Mouse (Mus musculus): ENCODE results near the gene Pcsk2.

The Pcsk2 gene

DNA sequence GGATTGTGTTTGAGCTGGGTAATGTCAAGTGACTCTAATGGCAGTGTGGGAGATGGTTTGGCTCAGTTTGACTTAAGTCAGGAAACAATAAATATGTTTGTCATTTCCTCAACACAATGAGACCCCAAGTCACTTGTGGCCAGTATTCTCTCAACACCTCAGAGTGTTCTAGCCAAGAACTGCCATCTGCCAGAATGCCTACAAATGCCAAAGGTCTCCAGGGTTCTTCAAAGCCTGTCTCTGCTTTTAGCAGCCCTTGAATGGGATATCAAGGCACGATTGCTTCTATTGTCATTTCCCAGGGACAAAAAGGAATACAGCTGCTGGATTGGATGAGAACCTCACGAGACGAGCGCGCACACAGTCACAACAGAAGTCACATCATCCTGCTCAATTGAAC is 100.0 kb downstream of the Pcsk2 start:
- no peak for DNase-seq (ENCODE audit: low spot score)

DNA sequence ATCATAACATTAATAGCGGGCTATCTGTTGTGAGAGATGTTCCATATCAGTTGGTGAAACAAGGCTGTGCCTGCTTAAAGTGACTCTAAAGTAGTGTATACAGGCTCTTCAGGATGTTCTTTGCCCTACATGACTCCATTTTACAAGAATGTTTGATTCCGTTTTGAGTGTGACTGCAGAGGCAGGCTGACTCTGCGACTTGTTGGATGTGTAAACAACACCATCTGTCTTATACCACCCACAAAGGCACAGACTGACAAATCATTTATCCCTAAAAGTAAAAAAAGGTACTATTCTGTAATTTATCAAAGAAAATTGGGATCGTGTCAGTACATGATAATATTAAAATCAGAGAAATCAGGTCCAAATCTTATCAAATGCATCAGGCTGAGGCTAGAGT is 108.7 kb downstream of the Pcsk2 start:
- no peak for DNase-seq (ENCODE audit: low spot score)

DNA sequence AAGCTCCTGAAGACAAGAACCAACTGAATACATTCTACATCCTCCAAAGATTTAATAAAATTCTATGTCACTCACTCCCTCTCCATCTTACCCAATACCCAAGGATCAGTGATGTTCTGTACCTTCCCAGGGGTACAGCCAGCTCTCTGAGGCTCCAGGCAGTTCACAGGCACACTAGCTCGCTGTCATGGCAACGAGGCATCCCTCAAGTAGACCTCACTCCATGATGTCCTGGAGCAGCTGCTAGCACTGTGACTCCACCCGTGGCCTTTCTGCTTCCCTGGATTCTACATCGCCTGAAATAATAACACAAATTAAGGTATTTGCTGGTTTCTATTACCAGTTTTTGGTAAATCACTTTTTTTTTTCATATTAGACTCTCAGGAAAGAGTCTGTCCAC is 111.0 kb downstream of the Pcsk2 start:
- DNase-seq (ENCODE audit: low spot score): no peak

DNA sequence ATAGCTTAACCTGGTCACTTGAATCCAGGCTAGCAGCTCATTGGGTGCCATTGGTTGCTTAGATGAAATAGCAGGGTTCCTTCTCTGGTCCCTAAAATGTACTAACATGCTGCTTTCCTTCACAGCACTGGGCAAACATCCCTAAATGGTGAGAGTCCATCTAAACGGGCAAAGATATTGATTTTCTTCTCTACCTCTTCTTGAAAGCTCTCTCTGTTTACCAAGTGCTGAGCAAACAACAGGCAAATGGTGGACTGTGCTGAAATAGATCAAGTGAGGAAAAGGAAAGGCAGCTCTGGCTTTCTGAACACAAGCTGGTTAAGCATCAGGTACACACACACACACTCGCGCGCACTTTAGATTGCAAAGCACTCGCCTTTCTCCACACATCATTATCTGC is 120.8 kb downstream of the Pcsk2 start:
- DNase-seq (ENCODE audit: low spot score): no peak

DNA sequence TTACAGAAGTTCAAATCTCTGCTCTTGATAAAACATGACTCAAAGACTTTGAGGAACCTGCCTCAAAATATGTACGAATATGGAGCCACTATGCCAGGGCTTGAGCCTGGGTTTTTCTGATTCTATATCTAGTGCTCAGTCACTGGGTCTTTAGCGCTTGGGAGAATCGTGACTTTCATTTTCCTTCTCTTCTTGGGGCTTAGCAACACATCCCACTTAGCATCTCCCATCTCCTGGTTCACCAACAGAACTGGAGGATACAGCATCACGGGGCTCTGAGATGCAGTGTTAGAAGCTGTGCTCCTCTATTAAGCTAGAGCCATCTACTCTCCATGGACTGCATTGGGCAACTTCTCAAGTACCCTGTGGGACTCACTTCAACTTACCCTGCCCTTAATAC is 131.9 kb downstream of the Pcsk2 start:
- no peak for DNase-seq (ENCODE audit: low spot score)

DNA sequence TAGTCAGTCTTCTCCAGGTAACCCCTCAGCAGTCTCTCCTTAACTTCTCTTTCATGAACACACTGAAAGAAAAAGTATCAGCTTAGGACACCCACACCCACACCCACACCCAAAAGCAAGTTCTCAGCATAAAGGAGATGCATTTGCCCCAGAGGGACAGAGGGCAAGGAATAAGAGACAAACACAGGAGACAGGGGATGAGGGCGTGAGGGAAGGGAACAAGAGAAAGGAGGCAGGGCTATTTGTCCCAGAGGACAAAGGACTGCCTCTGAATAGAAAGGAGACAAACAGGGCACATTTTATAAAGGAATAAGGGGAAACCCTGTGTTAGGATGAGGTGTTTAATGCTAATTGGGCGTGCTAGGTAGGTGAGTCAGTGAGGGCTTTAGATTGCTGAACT is 133.6 kb downstream of the Pcsk2 start:
- no peak for DNase-seq (ENCODE audit: low spot score)

DNA sequence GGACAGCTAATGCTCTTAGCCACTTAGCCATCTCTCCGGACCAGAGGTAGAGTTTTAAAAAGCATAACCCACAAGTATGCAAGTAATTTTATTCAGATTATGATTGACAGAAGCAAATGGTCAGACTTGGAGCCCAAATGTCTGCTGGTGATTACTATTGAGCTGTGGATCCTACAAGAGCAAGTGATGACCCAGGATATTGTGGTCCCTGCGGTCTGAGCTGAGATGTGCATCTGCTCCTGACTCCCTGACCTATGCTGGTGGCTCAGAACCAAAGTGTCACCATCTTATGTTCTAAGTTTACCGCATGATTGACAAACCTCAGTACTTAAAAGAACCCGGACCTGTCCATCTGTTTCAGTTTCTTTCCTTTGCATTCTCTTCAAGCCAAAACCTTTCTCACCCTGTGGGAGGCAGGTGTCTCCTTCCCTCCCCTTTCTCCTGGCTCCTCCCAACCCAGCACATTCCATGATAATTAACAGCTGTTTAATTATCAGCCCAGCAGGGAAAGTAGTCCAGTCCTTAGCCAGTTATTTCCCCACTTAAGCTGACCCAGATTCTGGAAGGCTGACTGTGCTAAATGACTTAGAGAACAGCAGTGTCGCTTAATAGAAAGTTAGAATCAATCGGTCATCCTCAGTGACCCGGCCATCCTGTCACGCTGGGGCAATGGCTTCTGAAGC is 136.1 kb downstream of the Pcsk2 start:
- DNase-seq (ENCODE audit: low spot score): no peak

DNA sequence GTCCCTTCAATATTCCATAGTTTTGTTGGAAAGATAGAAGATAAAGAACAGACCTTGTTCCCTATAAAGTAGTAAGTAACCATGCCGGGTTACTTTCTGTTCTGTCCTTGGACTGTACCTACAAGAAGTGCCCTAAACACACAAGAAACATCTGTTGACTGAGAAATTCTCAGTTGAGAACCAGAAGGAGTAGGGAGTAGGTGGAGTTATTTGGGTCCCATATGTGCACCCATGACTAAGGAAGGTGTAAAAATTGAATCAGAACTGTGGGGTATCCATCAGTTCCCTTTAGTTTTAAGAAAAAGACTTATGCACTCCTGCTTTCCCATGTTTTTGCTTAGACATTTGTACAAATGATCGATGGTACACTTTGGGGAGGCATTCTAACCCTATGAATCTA is 137.6 kb downstream of the Pcsk2 start:
- DNase-seq (ENCODE audit: low spot score): no peak

DNA sequence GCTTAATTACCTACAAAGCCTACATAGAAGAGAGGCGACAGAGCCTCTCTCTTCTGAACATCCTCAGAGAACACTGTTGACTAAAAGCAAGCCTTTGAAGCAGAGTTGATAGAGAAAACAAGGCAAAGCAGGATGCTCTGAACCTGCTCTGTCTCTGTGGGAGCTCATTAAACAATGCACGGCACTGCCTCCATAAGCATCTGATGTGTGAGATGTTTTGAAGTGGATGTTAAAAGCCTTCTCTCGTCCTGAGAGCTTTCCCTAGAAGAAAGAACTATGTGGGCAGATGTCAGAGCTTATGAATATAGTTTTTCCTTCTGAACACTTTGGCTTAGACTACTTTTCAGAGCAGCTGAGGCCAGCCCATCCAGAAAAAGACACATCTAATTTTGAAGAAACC is 145.3 kb downstream of the Pcsk2 start:
- DNase-seq (ENCODE audit: low spot score): no peak

DNA sequence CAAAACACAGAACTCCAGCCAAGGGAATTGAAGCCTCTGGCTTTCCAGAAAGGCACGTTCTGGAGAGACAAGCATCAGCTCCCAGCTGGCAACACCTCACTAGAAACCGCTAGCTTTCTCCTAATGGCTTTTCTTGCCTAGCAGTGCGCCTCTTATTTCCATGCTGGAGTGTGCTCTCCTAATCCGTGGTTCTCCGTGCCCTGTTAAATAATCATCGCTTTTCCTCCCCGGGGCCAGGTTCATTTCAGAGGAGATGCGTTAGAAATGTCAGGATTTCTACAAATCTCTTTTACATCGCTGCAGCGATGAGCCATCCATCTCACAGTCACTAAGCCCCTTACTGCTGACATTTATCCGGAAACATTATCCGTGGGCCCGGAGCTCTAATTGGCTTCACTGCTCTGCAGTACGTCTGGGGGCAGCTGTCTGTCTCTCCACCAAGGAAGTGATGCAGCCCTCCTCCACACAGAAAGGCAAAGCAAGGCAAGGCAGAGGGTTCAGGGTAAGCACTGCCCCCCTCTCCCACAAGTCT is 150.1 kb downstream of the Pcsk2 start:
- DNase-seq (ENCODE audit: low spot score): no peak

DNA sequence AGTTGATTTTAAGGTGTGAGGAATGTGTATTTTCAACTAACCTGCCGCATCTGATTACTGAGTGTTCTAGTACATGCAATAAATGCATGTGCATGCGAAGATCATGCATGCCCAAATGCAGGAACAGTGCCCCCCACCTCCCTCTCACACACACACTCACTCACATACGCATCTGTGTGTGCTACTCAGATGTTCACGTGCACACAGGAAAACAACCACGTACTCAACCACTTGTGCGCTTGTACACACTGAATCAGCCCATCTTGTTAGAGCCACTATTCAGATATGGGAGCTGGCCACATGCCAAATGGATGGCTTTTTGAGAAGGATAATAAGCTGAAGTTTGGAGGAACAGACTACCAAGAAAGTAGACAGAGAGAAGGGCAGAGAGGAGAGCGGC is 150.7 kb downstream of the Pcsk2 start:
- DNase-seq (ENCODE audit: low spot score): no peak

DNA sequence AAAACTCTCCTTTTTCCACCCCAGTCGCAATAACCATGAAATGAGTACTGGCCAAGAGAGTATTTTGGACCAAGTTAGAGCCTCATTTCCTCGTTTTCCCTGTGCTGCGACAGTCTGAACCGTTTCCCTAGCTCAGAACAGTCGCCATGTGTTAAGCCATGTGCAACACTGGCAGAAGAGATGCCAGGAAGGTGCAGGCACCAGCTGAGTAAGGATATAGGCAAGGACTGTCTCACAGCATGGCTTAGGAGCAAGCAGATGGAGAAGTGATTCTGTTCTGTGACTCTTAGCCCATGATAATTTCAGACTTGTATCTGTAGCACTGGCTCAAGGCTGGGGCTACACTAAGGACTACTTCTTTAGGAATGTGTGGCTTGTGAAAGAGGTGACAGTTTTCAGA is 155.2 kb downstream of the Pcsk2 start:
- no peak for DNase-seq (ENCODE audit: low spot score)

DNA sequence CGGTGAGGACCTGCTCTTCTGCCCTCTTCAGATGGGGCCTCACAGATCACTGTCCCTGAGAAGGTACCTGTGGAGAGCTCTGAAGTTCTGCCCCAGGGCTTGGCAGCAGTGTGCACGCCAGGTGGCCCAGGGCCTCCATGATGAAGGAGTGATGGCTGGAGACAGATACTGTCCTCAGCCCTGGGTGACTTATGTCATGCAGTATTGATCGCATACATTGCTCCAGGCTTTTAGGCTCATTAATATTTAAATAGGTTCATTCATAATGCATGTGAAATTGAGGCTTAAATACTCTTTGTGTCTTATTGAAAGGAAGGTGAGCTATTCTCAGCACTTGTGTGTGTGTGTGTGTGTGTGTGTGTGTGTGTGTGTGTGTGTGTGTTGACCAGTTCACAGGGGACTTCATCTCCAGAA is 157.0 kb downstream of the Pcsk2 start:
- DNase-seq (ENCODE audit: low spot score): no peak

DNA sequence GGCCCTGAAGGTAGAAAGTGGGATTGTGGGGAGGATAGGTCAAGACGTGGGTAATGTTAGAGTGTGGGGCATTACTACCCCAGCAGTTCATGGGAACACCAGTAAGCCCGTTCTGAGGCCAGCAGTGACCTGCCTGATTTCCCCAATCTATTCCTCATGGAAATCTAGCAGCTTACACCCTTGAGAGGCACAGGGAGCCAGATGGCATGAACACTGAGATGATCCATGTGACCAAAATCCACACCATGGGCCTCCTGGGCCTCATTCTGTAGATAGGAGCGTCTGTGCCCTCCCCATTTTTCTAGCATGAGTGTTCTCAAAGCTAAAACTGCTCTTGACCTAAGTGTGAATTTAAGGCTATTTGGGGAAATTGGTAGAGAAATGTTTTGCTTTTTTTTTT is 162.2 kb downstream of the Pcsk2 start:
- no peak for DNase-seq (ENCODE audit: low spot score)

DNA sequence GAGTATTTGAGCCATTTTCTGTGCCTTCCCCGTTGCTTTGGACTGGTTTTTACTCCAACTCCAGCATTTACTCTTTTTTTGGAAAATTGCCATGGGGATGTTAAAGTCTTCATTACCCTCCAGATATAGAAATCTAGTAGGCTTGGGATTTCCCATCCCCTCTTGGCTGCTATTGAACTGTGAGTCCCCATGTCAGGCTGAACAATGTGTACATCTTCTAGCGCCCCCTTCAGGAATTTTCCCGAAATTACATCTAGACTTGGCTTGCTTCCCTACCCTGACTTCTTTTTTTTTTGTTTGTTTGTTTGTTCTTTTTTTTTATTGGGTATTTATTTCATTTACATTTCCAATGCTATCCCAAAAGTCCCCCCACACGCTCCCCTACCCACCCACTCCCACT is 163.3 kb downstream of the Pcsk2 start:
- DNase-seq (ENCODE audit: low spot score): no peak

DNA sequence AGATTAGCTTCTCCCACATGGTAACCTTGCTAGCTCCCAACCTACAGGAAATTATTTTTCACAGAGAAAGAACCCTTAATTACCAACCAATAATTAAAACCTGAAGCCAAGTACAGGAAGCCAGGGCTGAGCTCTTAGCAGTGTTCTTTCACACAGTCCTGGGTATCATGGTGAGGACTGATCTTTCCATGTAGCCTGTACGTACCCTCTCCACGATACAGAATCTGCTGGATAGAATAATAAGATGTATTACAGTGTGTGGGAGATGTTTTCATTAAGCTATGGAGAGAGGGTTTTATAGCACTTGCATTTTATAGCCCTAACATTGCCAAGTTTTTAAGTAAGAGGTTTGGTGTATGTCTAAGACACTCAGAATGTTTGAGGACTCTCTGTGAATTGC is 164.0 kb downstream of the Pcsk2 start:
- DNase-seq (ENCODE audit: low spot score): no peak

DNA sequence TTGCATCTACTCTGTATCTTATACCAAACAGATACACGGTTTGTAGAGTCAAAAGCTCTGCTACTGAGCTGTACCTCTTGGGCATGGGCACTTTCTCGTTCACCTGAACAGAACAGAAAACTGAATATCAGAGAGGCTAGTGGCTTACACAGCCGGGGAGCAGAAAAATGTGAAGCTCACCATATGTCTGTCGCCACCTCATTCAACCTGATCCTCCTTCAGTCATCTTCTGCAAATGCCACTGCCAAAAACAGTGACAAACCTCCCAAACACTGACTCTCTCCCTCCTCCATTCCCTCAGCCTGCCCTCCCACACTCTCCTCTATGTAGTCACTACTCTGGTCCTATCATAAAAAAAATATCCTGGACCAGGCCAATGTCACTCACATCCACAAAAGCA is 165.9 kb downstream of the Pcsk2 start:
- DNase-seq (ENCODE audit: low spot score): no peak

DNA sequence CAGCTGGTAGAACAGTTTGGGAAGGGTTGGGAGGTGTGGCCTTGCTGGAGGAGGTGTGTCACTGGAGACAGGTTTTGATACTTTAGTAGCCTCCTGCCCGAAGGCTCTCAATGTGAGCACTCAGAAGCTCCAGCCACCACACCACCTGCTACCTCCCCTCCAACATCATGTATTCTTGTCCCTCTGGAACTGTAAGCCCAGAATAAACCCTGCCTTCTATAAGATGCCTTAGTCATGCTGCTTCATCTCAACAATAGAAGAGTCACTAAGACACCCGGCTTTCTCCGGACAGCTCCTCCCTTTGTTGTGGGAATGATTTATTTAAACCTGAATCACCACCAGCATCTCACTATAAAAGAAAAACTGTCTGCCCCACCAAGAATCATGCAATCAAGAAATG is 166.9 kb downstream of the Pcsk2 start:
- DNase-seq (ENCODE audit: low spot score): no peak

DNA sequence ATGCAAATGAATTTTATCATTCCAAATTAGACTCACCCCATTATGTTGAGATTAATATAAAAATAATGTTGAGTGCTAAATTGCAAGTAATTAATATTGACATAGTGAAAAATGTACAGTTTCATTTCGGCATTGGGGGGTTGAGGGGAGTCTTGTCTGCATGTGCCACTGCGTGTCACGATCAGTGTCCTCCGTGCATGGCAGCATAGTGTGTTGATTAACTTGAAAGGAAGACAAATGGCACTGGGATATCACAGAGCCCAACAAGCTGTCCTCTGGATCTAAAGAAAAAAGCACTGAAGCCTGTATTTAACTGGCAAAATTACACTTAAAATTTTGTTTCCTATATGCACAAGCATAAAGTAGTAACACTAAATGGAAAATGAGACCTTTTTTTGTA is 167.9 kb downstream of the Pcsk2 start:
- no peak for DNase-seq (ENCODE audit: low spot score)

DNA sequence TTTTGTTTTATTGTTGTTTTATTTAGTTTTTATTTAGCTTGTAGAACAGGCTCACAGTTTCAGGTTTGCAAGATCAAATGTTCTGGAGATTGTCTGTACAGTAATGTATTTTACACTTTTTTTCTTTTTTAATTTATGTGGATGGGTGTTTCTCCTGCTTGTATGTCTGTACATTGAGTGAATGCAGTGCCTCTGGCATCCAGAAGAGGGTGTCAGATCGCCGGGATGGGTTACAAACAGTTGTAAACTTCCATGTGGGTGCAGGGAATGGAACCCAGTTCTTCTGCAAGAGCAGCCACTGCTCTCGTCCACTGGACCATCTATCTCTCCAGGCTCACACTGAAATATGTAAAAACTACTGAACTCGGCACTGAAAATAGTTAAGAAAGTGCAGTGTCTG is 169.2 kb downstream of the Pcsk2 start:
- no peak for DNase-seq (ENCODE audit: low spot score)

DNA sequence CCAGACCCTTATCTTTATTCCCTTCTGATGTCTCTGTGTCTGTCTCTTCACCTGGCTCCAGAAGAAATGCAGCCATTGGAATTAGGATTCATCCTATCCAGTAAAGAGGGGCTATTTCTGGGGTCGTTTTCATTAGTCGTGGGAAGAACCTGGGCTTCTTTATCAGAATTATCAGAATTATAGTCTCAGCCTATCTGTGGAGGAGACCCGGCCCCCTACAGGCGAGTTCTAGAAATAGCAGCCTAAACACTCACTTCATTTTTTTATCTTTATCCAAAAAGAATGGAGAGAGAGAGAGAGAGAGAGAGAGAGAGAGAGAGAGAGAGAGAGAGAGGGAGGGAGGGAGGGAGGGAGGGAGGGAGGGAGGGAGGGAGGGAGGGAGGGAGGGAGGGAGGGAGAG is 177.3 kb downstream of the Pcsk2 start:
- DNase-seq (ENCODE audit: low spot score): no peak

DNA sequence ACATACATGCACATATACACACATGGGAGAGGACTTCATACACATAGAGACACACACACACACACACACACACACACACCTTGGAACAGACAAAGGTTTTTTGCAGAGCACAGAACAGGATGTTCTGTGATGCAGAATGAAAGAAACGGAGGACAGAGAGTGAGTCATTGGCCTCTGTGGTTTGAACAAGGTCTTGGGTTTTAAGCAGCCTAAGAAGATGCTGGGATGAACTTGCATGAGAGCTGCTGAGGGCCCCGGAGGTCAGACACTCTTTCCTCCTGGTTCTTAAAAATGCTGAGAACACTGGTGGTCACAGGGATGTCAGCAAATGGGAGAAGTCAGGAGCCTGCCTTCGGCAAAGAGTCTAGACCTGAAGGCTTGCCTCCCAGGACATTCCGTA is 178.1 kb downstream of the Pcsk2 start:
- no peak for DNase-seq (ENCODE audit: low spot score)

DNA sequence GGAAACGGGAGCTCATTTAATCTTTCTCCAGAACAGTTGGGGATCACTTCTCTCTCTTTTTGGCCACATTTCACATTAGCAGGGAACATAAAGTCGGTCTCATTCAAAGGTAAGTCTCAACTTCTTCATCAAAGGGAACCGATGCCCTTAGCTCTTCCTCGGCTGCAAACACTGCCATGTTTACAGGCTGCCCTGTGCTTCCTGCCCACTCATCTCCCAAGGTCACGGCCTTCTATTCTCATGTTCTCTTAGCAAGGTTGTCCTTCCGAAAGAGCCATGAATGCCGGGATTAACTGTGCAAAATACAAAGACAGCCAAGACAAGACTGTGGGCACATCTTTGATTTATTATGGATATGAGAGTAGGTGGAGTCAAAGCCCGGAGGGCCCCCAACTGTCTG is 178.8 kb downstream of the Pcsk2 start:
- no peak for DNase-seq (ENCODE audit: low spot score)

DNA sequence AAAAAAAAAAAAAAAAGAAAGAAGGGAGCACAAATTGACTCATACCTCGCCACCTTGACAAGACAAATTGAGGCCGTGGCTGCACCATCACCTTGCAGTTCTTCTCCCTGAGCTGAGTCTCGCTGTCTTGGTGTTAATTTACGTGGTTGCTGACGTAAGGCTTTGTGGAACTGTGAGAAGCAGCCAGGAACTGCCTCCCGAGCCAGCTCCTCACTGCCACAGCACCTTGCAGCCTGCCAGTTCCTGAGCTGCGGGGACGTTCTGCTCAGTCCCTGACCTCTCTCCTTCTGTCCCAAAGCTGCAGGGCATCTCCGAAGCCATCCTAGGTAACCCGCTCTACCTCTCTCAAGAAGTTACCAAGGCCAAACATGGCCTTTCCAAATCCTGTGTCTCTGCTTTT is 186.5 kb downstream of the Pcsk2 start:
- no peak for DNase-seq (ENCODE audit: low spot score)

DNA sequence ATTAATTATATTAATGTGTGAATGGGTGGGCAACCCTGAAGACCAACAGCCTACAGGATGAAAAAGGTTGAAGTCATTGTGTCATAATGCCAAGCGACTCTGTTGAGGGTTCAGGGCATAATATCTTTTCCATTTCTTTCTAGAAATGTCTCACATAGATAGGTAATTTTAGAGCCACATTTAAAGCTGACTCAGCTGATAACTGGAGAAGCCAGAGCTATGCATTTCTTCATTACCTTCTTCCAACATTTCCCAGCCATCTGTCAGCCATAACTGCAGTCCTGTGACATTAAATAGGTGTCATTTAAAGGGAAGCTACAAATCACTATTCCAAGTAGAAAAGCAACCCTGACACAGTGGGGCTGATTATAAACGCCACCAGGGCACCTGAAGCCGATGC is 189.5 kb downstream of the Pcsk2 start:
- no peak for DNase-seq (ENCODE audit: low spot score)
